Mouse (Mus musculus) heart, postnatal 0 days (tissue): ENCODE results near the gene Papss1. TPM values are rescaled to one million over a fixed set of nuclear protein-coding genes. Genes with fewer than 3 reads are reported as not detected.

ENCODE experiments used
- ATAC-seq: fragments of 200-750 bp; cut with Nextera tagmentation; 2 replicates; pipeline ENCODE4 v1.8.0; 2017; ENCODE audit warnings: low read depth, moderate number of reproducible peaks, moderate library complexity; ENCODE audit not compliant: insufficient read depth
- DNase-seq: peaks from one replicate; pipeline ENCODE4 v3.0.0-alpha.2; 2016; ENCODE audit warnings: low spot score
- H3K27ac ChIP-seq: fragments of 300-500 bp; sonication (generic); 2 replicates; pipeline ENCODE4 v1.5.1; 2014; ENCODE audit warnings: low read depth, mild to moderate bottlenecking
- H3K27me3 ChIP-seq: fragments of 300-500 bp; sonication (generic); 2 replicates; pipeline ENCODE4 v1.6.1; 2014; ENCODE audit warnings: low read length, mixed read lengths; ENCODE audit not compliant: control insufficient read depth, insufficient read depth
- H3K36me3 ChIP-seq: fragments of 300-500 bp; sonication (generic); replicated peaks from 2 replicates; pipeline ENCODE4 v1.6.1; 2014; ENCODE audit warnings: low read length, mixed read lengths; ENCODE audit not compliant: control insufficient read depth, insufficient read depth
- H3K4me1 ChIP-seq: fragments of 300-500 bp; sonication (generic); 2 replicates; pipeline ENCODE4 v1.6.1; 2014; ENCODE audit warnings: antibody characterized with exemption; ENCODE audit not compliant: control insufficient read depth, insufficient read depth
- H3K4me2 ChIP-seq: fragments of 300-500 bp; sonication (generic); 2 replicates; pipeline ENCODE4 v1.6.1; 2014; ENCODE audit warnings: low read depth, mild to moderate bottlenecking, low read length, moderate library complexity
- H3K4me3 ChIP-seq: fragments of 300-500 bp; sonication (generic); 2 replicates; pipeline ENCODE4 v1.5.1; 2014; ENCODE audit warnings: low read depth, low read length
- H3K9ac ChIP-seq: fragments of 300-500 bp; sonication (generic); replicated peaks from 2 replicates; pipeline ENCODE4 v1.6.1; 2014; ENCODE audit warnings: low read depth, low read length, mixed read lengths
- H3K9me3 ChIP-seq: fragments of 300-500 bp; sonication (generic); replicated peaks from 2 replicates; pipeline ENCODE4 v1.6.1; 2016; ENCODE audit warnings: low read length; ENCODE audit not compliant: control insufficient read depth
- CTCF ChIP-seq: IDR thresholded peaks from 2 replicates; pipeline ENCODE4 v1.5.1; 2016; ENCODE audit warnings: antibody characterized with exemption, control low read depth, low read depth
- EP300 ChIP-seq: IDR thresholded peaks from 2 replicates; pipeline ENCODE4 v1.6.1; 2016; ENCODE audit warnings: antibody characterized with exemption, low read depth
- WGBS: fragments of 180-500 bp; shearing (Covaris S2); extraction: QIAGEN DNeasy Blood & Tissue Kit; methylation state at CpG from one replicate; pipeline ENCODE4 v1.1.7; 2014; 5-methylcytosine and 5-hydroxymethylcytosine counted together
- polyA plus RNA-seq: library from polyadenylated mRNA; unstranded; fragments of >200 nt; fragmentation: Nextera tagmentation; extraction: Ambion mirVana; gene quantifications from 2 replicates; pipeline ENCODE4 v1.2.1, GENCODE M21; 2015
- total RNA-seq: library from RNA; depleted of rRNA; stranded (reverse); fragments of >200 nt; gene quantifications from 2 replicates; pipeline ENCODE4 v1.2.3, GENCODE M21; 2014; ENCODE audit warnings: low replicate concordance

Papss1 gene
- total and polyA plus RNA-seq, 2 experiments from 2014 or later = 22.6 to 28.2 TPM

GRCm38 (mm10) chr3:131602995-131603414 is 38.4 kb downstream of the Papss1 start:
- DNase-seq = no peak
- ATAC-seq = no peak
- Histone ChIP-seq H3K9me3 (no peaks in the 10 kb centered on the region), H3K4me1 (no peaks in the 10 kb centered on the region), H3K27ac (no peak overlapping the region), H3K36me3 (peaks cover 30% of the 10 kb centered on the region), H3K9ac (no peak overlapping the region), H3K4me2 (no peak overlapping the region), H3K4me3 (no peak overlapping the region), H3K27me3 (no peaks in the 10 kb centered on the region)
- 81% methylated on average over 4 of the region's 4 CpGs for WGBS
- TF ChIP-seq CTCF (no peak), EP300 (no peak)

DNA sequence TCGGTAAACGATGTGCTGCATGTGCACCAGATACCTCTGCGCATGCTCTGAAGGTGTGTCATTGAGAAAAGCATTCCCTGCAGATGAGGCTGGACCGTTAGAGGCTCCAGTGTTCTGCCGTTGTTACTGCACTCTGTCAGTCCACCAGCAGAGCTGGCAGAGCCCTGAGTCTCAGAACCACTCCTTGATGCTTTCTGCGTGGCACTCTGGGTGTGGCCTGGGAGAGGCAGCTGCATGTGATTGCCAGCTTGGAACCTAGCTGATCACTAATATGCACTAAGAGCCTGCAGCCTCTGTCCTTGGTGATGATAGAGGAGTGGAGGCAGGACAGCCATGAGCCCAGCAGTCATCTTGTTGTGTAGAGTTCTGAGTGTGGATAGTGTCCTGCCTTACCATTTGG is 43.5 kb downstream of the Papss1 start:
- Histone ChIP-seq H3K9me3 (no peaks in the 10 kb centered on the region), H3K9ac (no peak overlapping the region), H3K4me3 (no peak overlapping the region), H3K4me2 (no peak overlapping the region), H3K27ac (no peak overlapping the region), H3K4me1 (no peaks in the 10 kb centered on the region), H3K27me3 (no peaks in the 10 kb centered on the region), H3K36me3 (peaks cover 37% of the 10 kb centered on the region)
- ATAC-seq (no peak), DNase-seq (no peak)
- 82% methylated on average over 6 of the region's 6 CpGs for WGBS
- TF ChIP-seq CTCF = no peak
- TF ChIP-seq EP300 = no peak

GRCm38 (mm10) chr3:131609651-131610050 is 45.1 kb downstream of the Papss1 start:
- Histone ChIP-seq H3K4me2 (no peak overlapping the region), H3K4me3 (no peak overlapping the region), H3K9ac (no peak overlapping the region), H3K27me3 (no peaks in the 10 kb centered on the region), H3K4me1 (no peaks in the 10 kb centered on the region), H3K36me3 (peaks cover 37% of the 10 kb centered on the region), H3K27ac (no peak overlapping the region), H3K9me3 (no peaks in the 10 kb centered on the region)
- no peak for DNase-seq
- ATAC-seq = no peak
- 94% methylated on average over 4 of the region's 4 CpGs for whole genome bisulfite sequencing
- TF ChIP-seq CTCF (no peak), EP300 (no peak)

DNA sequence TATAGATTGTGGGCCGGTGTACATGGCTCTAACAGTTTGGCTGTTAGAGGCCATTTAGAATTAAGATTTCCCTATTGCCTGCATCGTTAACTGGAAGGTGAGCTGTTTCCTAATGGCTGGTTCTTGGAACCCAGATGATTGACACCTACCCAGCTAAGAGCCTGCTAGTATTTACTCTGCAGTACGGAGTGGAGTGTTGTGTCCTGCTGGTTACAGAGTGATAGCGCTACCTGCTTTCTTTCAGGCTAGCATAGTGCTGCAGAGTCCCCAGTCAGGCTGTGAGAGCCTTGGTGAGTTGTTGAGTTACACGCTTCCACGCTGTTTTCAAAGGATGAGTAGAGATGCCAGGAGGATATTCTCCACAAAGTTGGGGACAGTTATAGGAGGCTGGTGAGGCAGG is 46.0 kb downstream of the Papss1 start:
- DNase-seq (no peak), ATAC-seq (no peak)
- no peak overlapping the region for H3K4me2 ChIP-seq
- H3K36me3 ChIP-seq = peaks cover 37% of the 10 kb centered on the region
- no peaks in the 10 kb centered on the region for H3K9me3 ChIP-seq
- H3K4me3 ChIP-seq = no peak overlapping the region
- TF ChIP-seq CTCF = no peak
- H3K4me1 ChIP-seq = no peaks in the 10 kb centered on the region
- H3K27me3 ChIP-seq = no peaks in the 10 kb centered on the region
- no peak overlapping the region for H3K9ac ChIP-seq
- H3K27ac ChIP-seq = no peak overlapping the region
- WGBS = 68% methylated on average over 6 of the region's 6 CpGs

GRCm38 (mm10) chr3:131612847-131613246 is 48.3 kb downstream of the Papss1 start:
- DNase-seq (no peak), ATAC-seq (no peak)
- no peak overlapping the region for H3K4me2 ChIP-seq
- no peak overlapping the region for H3K9ac ChIP-seq
- WGBS = 63% methylated on average over 5 of the region's 5 CpGs
- peaks cover 22% of the 10 kb centered on the region for H3K36me3 ChIP-seq
- no peaks in the 10 kb centered on the region for H3K4me1 ChIP-seq
- no peaks in the 10 kb centered on the region for H3K27me3 ChIP-seq
- no peak overlapping the region for H3K4me3 ChIP-seq
- TF ChIP-seq CTCF (no peak), EP300 (no peak)
- H3K27ac ChIP-seq = no peak overlapping the region
- no peaks in the 10 kb centered on the region for H3K9me3 ChIP-seq

DNA sequence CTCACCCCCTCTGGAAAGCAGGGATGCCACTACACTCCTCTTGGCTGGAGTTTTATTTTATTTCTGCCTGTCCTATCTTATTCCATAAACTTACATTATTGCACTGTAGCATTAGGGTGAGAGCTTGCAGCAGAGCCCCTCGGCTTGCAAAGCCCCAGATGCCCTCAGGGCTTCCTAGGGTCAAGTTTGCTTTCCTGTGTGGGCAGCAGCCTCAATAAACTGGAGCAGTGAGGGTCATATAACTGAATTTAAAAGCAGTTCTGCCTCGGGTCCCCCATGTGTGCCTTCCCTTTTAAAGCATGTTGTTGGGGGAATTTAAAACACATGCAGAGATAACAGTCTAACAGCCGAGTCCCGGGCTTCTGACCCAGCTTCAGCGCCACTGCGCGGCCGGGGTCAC is 49.5 kb downstream of the Papss1 start:
- Histone ChIP-seq H3K27ac (no peak overlapping the region), H3K36me3 (peaks cover 22% of the 10 kb centered on the region), H3K9me3 (no peaks in the 10 kb centered on the region), H3K4me3 (no peak overlapping the region), H3K27me3 (no peaks in the 10 kb centered on the region), H3K9ac (no peak overlapping the region), H3K4me2 (no peak overlapping the region), H3K4me1 (no peaks in the 10 kb centered on the region)
- WGBS = 85% methylated on average over 8 of the region's 8 CpGs
- DNase-seq (no peak), ATAC-seq (no peak)
- no peak for TF ChIP-seq EP300
- TF ChIP-seq CTCF = no peak
